Mouse (Mus musculus) subcutaneous adipose tissue, adult 2 months (tissue): ENCODE data around the gene Olfr1032. TPM values are rescaled to one million over a fixed set of nuclear protein-coding genes. Genes with fewer than 3 reads are reported as not detected.

Experiments
- polyA plus RNA-seq: library from polyadenylated mRNA; depleted of rRNA; stranded (reverse); fragments of >200 nt; gene quantifications from 2 replicates; pipeline ENCODE4 v1.2.3, GENCODE M21; 2012; ENCODE audit warnings: low replicate concordance; rRNA removed

Olfr1032 gene
- not detected in 2 replicates for polyA plus RNA-seq

GRCm38 (mm10) chr2:86005240-86005639 lies at the start of gene Olfr1032:
Gene Olfr1032, plus strand, starts transcription at chr2:86005540.

GRCm38 (mm10) chr2:85973595-85973994 lies 31.7 kb upstream of the Olfr1032 start, which contains the start of gene Olfr1029:
Gene Olfr1029, plus strand, starts transcription at chr2:85973895.

GRCm38 (mm10) chr2:85978976-85979375 lies 26.4 kb upstream of the Olfr1032 start, which contains the start of gene Olfr1030:
Gene Olfr1030, plus strand, starts transcription at chr2:85979276.

GRCm38 (mm10) chr2:85990004-85990403 lies 15.3 kb upstream of the Olfr1032 start, which contains the start of gene Olfr1031:
Gene Olfr1031, plus strand, starts transcription at chr2:85990304.

DNA sequence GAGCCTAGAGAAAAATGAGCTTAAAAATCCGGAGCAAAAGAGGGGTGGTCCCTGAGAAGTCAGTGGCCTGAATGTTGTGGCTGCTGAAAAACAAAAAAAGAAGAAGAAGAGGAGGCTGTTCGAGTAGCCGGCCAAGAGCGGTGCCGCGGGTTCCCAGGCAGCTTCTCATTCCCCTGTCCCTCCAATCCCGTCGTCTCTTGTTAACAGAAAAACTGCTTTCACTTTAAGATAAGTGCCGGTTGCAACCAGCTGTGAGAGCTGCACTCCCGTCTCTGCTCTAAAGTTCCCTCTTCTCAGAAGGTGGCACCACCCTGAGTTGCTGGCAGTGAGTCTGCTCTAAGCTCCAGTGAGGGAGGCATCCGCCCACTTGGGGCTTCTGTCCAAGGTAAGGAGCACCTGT lies 15.1 kb downstream of the Olfr1032 start, which contains the start of gene Olfr1033:
Gene Olfr1033, plus strand, starts transcription at position 228 of the 400 bp plus-strand sequence.

DNA sequence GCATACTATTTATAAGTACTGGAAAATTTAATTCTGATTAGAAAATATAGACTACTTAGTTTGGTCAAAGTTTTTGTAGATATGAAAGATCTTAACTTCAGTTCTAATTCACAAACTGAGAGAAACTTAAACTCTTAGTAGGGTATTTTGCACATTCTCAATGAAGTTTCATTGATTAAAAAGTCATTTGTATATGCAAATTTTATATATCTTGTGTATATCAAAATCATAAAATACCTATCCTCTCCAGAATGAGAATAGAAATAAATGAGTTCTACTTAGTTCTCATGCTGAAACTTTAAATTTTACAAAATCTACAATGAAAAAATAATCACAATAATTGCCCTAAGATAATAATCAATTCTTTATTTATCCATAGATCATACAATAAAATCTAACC lies 40.2 kb downstream of the Olfr1032 start, which contains the start of gene Olfr1034:
Gene Olfr1034, plus strand, starts transcription at position 301 of the 400 bp plus-strand sequence.

Other genes with a start within 250 kb of the Olfr1032 start
- gene Olfr1012, start 242.8 kb upstream of the Olfr1032 start, polyA plus RNA-seq = not detected in 2 replicates
- not detected in 2 replicates for gene Olfr1013, start 238.4 kb upstream of the Olfr1032 start, polyA plus RNA-seq
- not detected in 2 replicates for gene Olfr1014, start 232.8 kb upstream of the Olfr1032 start, polyA plus RNA-seq
- gene Olfr1015, start 223.5 kb upstream of the Olfr1032 start, polyA plus RNA-seq = not detected in 2 replicates
- gene Olfr1016, start 203.0 kb upstream of the Olfr1032 start, polyA plus RNA-seq = not detected in 2 replicates
- not detected in 2 replicates for gene Olfr1018, start 187.1 kb upstream of the Olfr1032 start, polyA plus RNA-seq
- not detected in 2 replicates for gene Olfr1019, start 160.1 kb upstream of the Olfr1032 start, polyA plus RNA-seq
- not detected in 2 replicates for gene Olfr1020, start 158.5 kb upstream of the Olfr1032 start, polyA plus RNA-seq
- not detected in 2 replicates for gene Olfr1022, start 136.9 kb upstream of the Olfr1032 start, polyA plus RNA-seq
- not detected in 2 replicates for gene Olfr1023, start 119.9 kb upstream of the Olfr1032 start, polyA plus RNA-seq
- not detected in 2 replicates for gene Olfr1024, start 100.5 kb upstream of the Olfr1032 start, polyA plus RNA-seq
- not detected in 2 replicates for gene Olfr1025-ps1, start 90.3 kb upstream of the Olfr1032 start, polyA plus RNA-seq
- gene Olfr1026, start 84.0 kb upstream of the Olfr1032 start, polyA plus RNA-seq = not detected in 2 replicates
- gene Olfr1028, start 55.1 kb upstream of the Olfr1032 start, polyA plus RNA-seq = not detected in 2 replicates
- not detected in 2 replicates for gene Olfr1029, start 31.6 kb upstream of the Olfr1032 start, polyA plus RNA-seq
- gene Olfr1030, start 26.3 kb upstream of the Olfr1032 start, polyA plus RNA-seq = not detected in 2 replicates
- gene Olfr1031, start 15.2 kb upstream of the Olfr1032 start, polyA plus RNA-seq = not detected in 2 replicates
- 1.3 and 1.7 TPM in 2 replicates for gene Olfr1033, start 15.1 kb downstream of the Olfr1032 start, polyA plus RNA-seq
- gene Olfr1034, start 40.3 kb downstream of the Olfr1032 start, polyA plus RNA-seq = 0.23 and 0.26 TPM in 2 replicates
- gene Olfr1036, start 68.5 kb downstream of the Olfr1032 start, polyA plus RNA-seq = not detected in 2 replicates
- not detected in 2 replicates for gene Olfr1037, start 81.8 kb downstream of the Olfr1032 start, polyA plus RNA-seq
- gene Olfr1039, start 130.4 kb downstream of the Olfr1032 start, polyA plus RNA-seq = not detected in 2 replicates
- not detected in 2 replicates for gene Olfr1040, start 141.2 kb downstream of the Olfr1032 start, polyA plus RNA-seq
- not detected in 2 replicates for gene Olfr1042, start 156.3 kb downstream of the Olfr1032 start, polyA plus RNA-seq
- gene Olfr1043, start 162.0 kb downstream of the Olfr1032 start, polyA plus RNA-seq = not detected in 2 replicates
- gene Olfr1044, start 172.3 kb downstream of the Olfr1032 start, polyA plus RNA-seq = not detected in 2 replicates
- not detected in 2 replicates for gene Olfr52, start 180.1 kb downstream of the Olfr1032 start, polyA plus RNA-seq
- gene Olfr1045, start 197.5 kb downstream of the Olfr1032 start, polyA plus RNA-seq = not detected in 2 replicates
- not detected in 2 replicates for gene Olfr1046, start 213.8 kb downstream of the Olfr1032 start, polyA plus RNA-seq
- gene Olfr1047, start 225.9 kb downstream of the Olfr1032 start, polyA plus RNA-seq = not detected in 2 replicates
- not detected in 2 replicates for gene Olfr1048, start 234.7 kb downstream of the Olfr1032 start, polyA plus RNA-seq